Mouse (Mus musculus): Measurements from ENCODE around the gene 1700025G04Rik. TPM values are rescaled to one million over a fixed set of nuclear protein-coding genes. Genes with fewer than 3 reads are reported as not detected.

1700025G04Rik gene
- polyA plus RNA-seq (2015; fragmentation: Nextera tagmentation; extraction: Ambion mirVana), result 27.3 and 28.5 TPM in 2 replicates

DNA sequence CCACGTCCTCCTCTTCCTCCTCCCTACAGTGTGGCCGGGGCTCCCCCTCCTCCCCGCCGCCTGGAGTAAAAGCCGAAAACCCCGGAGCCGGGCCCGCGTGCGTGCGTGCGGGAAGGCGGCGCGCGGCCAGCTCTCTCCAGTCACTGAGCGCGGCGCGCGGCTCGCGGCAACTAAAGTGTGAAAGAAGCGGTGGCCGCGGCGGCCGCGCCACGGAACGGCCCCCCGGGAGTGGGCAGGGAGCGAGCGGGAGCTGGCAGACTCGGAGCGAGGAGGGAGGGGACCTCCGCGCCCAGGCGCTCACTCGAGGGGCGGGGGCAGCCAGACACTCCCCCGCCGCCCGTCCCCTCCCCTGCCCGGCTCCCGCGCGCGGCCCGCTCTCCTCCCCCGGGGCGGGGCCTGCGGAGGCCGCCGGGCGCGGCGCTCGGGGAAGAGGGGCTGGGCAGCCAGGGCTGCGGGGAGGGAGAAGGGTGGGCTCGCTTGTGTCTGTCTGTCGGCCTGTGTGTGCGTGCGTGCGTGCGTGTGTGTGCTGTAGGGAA is at the start of gene 1700025G04Rik:
TSS of gene 1700025G04Rik (minus strand) at position 108 of the 536 bp plus-strand sequence.
- Histone ChIP-seq H3K27me3 (ENCODE audit: control insufficient read depth, insufficient read depth, low read depth, low read length) (no peaks in the 10 kb centered on the region), H3K9ac (ENCODE audit: low read depth, low read length) (peak within 1 kb of the TSS; percentile 96), H3K4me1 (ENCODE audit: control insufficient read depth, insufficient read depth, low read length) (peaks cover 46% of the 10 kb centered on the region), H3K36me3 (ENCODE audit: control insufficient read depth, insufficient read depth, low read length) (no peaks in the 10 kb centered on the region), H3K4me2 (ENCODE audit: low read length) (peak within 1 kb of the TSS; percentile 83), H3K4me3 (ENCODE audit: low read depth, low read length) (peak within 1 kb of the TSS; percentile 89), H3K27ac (ENCODE audit: low read length) (peak within 1 kb of the TSS; percentile 99), H3K9me3 (replicated peaks; ENCODE audit: control insufficient read depth, low read length, poor library complexity, severe bottlenecking) (no peaks in the 10 kb centered on the region)
- ATAC-seq, result peak; percentile 87
- under 1% methylated on average over 25 of the region's 66 CpGs for WGBS

- H3K27ac ChIP-seq (ENCODE audit: low read length), result no peak overlapping the region
- H3K9me3 ChIP-seq (replicated peaks; ENCODE audit: control insufficient read depth, low read length, poor library complexity, severe bottlenecking), result no peaks in the 10 kb centered on the region
- H3K36me3 ChIP-seq (ENCODE audit: control insufficient read depth, insufficient read depth, low read length), result no peaks in the 10 kb centered on the region
- H3K9ac ChIP-seq (ENCODE audit: low read depth, low read length), result no peak overlapping the region
- H3K4me2 ChIP-seq (ENCODE audit: low read length), result no peak overlapping the region
- 91% methylated on average over 4 of the region's 4 CpGs for WGBS
- H3K4me1 ChIP-seq (ENCODE audit: control insufficient read depth, insufficient read depth, low read length), result no peaks in the 10 kb centered on the region
- H3K4me3 ChIP-seq (ENCODE audit: low read depth, low read length), result no peak overlapping the region
- H3K27me3 ChIP-seq (ENCODE audit: control insufficient read depth, insufficient read depth, low read depth, low read length), result no peaks in the 10 kb centered on the region
- no peak for ATAC-seq
These were observed 49.6 kb upstream of the 1700025G04Rik start for GRCm38 (mm10) chr1:152139496-152139895.

DNA sequence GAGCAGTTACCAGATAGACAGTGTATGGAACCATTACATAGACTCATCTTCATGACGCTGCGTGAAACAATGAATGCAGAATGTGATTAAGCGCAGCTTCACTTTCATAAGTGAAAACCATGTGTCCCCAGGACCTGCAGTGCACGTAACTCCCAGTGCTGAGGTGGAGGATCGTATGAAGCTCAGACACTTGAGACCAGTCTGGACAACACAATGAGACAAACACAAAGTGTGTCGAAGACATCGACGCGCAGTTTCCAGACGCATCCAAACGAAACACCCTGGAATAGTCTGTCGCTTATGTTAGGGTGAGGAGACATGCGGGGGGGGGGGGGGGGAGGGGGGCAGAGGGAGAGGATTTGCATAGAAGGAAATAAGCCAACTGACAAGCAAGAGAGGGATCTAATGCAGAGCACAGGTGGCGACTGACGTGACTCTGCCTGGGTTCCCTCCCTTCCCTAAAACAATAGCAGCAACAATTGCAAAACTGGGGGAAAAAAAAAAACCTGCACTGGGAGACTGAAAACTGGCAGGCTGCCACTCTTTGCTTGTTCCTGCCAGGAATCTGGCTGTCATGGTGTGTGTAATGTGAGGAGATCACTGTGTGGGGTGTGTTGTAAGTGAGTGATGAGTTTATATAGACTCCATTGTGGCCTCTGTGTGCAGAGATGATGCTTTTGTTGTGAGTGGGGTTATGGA is 40.3 kb upstream of the 1700025G04Rik start:
- Histone ChIP-seq H3K36me3 (ENCODE audit: control insufficient read depth, insufficient read depth, low read length) (no peaks in the 10 kb centered on the region), H3K4me1 (ENCODE audit: control insufficient read depth, insufficient read depth, low read length) (no peaks in the 10 kb centered on the region), H3K27ac (ENCODE audit: low read length) (no peak overlapping the region), H3K9ac (ENCODE audit: low read depth, low read length) (no peak overlapping the region), H3K27me3 (ENCODE audit: control insufficient read depth, insufficient read depth, low read depth, low read length) (no peaks in the 10 kb centered on the region), H3K4me3 (ENCODE audit: low read depth, low read length) (no peak overlapping the region), H3K4me2 (ENCODE audit: low read length) (no peak overlapping the region), H3K9me3 (replicated peaks; ENCODE audit: control insufficient read depth, low read length, poor library complexity, severe bottlenecking) (no peaks in the 10 kb centered on the region)
- 61% methylated on average over 14 of the region's 15 CpGs for WGBS
- ATAC-seq, result no peak

GRCm38 (mm10) chr1:152125451-152125850 is 35.5 kb upstream of the 1700025G04Rik start:
- WGBS, result 95% methylated on average over 7 of the region's 7 CpGs
- H3K27me3 ChIP-seq (ENCODE audit: control insufficient read depth, insufficient read depth, low read depth, low read length), result no peaks in the 10 kb centered on the region
- no peak for ATAC-seq

DNA sequence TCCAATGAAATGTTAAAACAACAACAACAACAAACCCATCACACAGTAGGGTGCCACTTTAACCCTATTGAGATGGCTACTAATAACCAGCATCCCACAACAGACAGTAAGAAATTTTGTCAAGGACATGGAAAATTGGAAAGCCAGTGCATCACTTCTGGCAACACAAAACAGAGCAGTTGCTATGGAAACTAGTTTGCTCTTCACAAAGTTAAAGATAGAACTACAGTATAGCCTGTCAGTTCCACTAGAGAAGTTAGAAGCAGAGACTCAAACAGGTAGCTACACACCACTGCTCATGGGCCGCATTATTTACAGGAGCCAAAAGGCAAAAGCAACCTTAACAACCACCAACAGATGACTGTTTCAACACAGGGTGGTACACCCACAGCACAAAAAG is 20.2 kb upstream of the 1700025G04Rik start:
- Histone ChIP-seq H3K27ac (ENCODE audit: low read length) (no peak overlapping the region), H3K9me3 (replicated peaks; ENCODE audit: control insufficient read depth, low read length, poor library complexity, severe bottlenecking) (no peaks in the 10 kb centered on the region), H3K9ac (ENCODE audit: low read depth, low read length) (no peak overlapping the region), H3K36me3 (ENCODE audit: control insufficient read depth, insufficient read depth, low read length) (no peaks in the 10 kb centered on the region), H3K27me3 (ENCODE audit: control insufficient read depth, insufficient read depth, low read depth, low read length) (no peaks in the 10 kb centered on the region), H3K4me2 (ENCODE audit: low read length) (no peak overlapping the region), H3K4me3 (ENCODE audit: low read depth, low read length) (no peak overlapping the region), H3K4me1 (ENCODE audit: control insufficient read depth, insufficient read depth, low read length) (no peaks in the 10 kb centered on the region; the same call in 1 of the 2 replicates)
- WGBS, result 97% methylated on average over 1 of the region's 1 CpGs
- ATAC-seq, result no peak

More at GRCm38 (mm10) chr1:152125451-152125850, 35.5 kb upstream of the 1700025G04Rik start:
- Histone ChIP-seq H3K36me3 (ENCODE audit: control insufficient read depth, insufficient read depth, low read length) (no peaks in the 10 kb centered on the region), H3K9ac (ENCODE audit: low read depth, low read length) (no peak overlapping the region), H3K4me2 (ENCODE audit: low read length) (no peak overlapping the region), H3K27ac (ENCODE audit: low read length) (no peak overlapping the region), H3K4me1 (ENCODE audit: control insufficient read depth, insufficient read depth, low read length) (peaks cover 2% of the 10 kb centered on the region), H3K9me3 (replicated peaks; ENCODE audit: control insufficient read depth, low read length, poor library complexity, severe bottlenecking) (no peaks in the 10 kb centered on the region), H3K4me3 (ENCODE audit: low read depth, low read length) (no peak overlapping the region)

- Histone ChIP-seq H3K9me3 (replicated peaks; ENCODE audit: control insufficient read depth, low read length, poor library complexity, severe bottlenecking) (no peaks in the 10 kb centered on the region), H3K27ac (ENCODE audit: low read length) (no peak overlapping the region), H3K9ac (ENCODE audit: low read depth, low read length) (no peak overlapping the region), H3K4me3 (ENCODE audit: low read depth, low read length) (no peak overlapping the region), H3K4me2 (ENCODE audit: low read length) (no peak overlapping the region), H3K36me3 (ENCODE audit: control insufficient read depth, insufficient read depth, low read length) (no peaks in the 10 kb centered on the region), H3K4me1 (ENCODE audit: control insufficient read depth, insufficient read depth, low read length) (no peaks in the 10 kb centered on the region), H3K27me3 (ENCODE audit: control insufficient read depth, insufficient read depth, low read depth, low read length) (no peaks in the 10 kb centered on the region)
- no peak for ATAC-seq
- WGBS, result 79% methylated on average over 2 of the region's 2 CpGs
These were observed 16.2 kb upstream of the 1700025G04Rik start for GRCm38 (mm10) chr1:152106136-152106535.

DNA sequence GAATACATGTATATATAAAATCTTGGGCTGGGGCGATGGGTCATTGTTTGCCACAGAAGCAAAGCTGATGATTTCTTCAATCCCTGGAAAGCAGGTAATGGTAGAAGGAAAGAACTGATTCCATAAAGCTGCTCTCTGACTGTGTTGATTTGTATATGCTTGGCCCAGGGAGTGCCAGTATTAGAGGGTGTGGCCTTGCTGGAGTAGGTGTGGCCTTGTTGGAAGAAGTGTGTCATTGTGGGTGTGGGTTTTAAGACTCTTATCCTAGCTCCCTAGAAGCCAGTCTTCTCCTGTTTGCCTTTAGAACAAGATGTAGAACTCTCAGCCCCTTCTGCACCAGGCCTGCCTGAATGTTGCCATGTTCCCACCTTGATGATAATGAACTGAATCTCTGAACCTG is 15.3 kb upstream of the 1700025G04Rik start:
- H3K4me1 ChIP-seq (ENCODE audit: control insufficient read depth, insufficient read depth, low read length), result no peaks in the 10 kb centered on the region
- H3K27ac ChIP-seq (ENCODE audit: low read length), result no peak overlapping the region
- WGBS, result 100% methylated on average over 1 of the region's 1 CpGs
- no peaks in the 10 kb centered on the region for H3K9me3 ChIP-seq (replicated peaks; ENCODE audit: control insufficient read depth, low read length, poor library complexity, severe bottlenecking)
- H3K4me2 ChIP-seq (ENCODE audit: low read length), result no peak overlapping the region
- H3K4me3 ChIP-seq (ENCODE audit: low read depth, low read length), result no peak overlapping the region
- H3K36me3 ChIP-seq (ENCODE audit: control insufficient read depth, insufficient read depth, low read length), result no peaks in the 10 kb centered on the region
- no peak for ATAC-seq
- no peaks in the 10 kb centered on the region for H3K27me3 ChIP-seq (ENCODE audit: control insufficient read depth, insufficient read depth, low read depth, low read length)
- H3K9ac ChIP-seq (ENCODE audit: low read depth, low read length), result no peak overlapping the region

- 55% methylated on average over 5 of the region's 5 CpGs for WGBS
- H3K9ac ChIP-seq (ENCODE audit: low read depth, low read length), result no peak overlapping the region
- H3K4me3 ChIP-seq (ENCODE audit: low read depth, low read length), result no peak overlapping the region
- no peaks in the 10 kb centered on the region for H3K36me3 ChIP-seq (ENCODE audit: control insufficient read depth, insufficient read depth, low read length)
- H3K4me2 ChIP-seq (ENCODE audit: low read length), result no peak overlapping the region
- no peaks in the 10 kb centered on the region for H3K4me1 ChIP-seq (ENCODE audit: control insufficient read depth, insufficient read depth, low read length)
- ATAC-seq, result no peak
- no peak overlapping the region for H3K27ac ChIP-seq (ENCODE audit: low read length)
- H3K27me3 ChIP-seq (ENCODE audit: control insufficient read depth, insufficient read depth, low read depth, low read length), result no peaks in the 10 kb centered on the region
- H3K9me3 ChIP-seq (replicated peaks; ENCODE audit: control insufficient read depth, low read length, poor library complexity, severe bottlenecking), result no peaks in the 10 kb centered on the region
These were observed 11.8 kb upstream of the 1700025G04Rik start for GRCm38 (mm10) chr1:152101746-152102145.

DNA sequence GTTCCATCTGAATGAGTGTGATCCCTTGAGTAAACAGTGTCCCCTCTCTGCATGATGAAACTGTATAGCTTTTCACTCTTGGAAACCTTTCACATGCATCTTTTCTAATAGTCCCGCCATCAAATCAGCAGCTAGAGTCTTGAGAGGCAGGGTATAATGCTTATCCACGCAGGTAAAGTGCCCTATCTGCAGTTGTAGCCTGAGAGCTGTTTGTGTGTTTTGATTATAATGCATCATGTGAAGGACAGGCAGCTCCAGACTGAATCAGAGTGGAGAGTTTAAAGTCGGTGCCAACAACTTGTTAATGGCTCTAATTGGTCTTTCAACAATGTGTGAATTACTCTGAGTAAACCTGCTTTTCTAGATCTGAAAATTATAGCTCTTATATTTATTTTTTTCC is 6.1 kb upstream of the 1700025G04Rik start:
- ATAC-seq, result no peak
- no peaks in the 10 kb centered on the region for H3K9me3 ChIP-seq (replicated peaks; ENCODE audit: control insufficient read depth, low read length, poor library complexity, severe bottlenecking)
- H3K4me1 ChIP-seq (ENCODE audit: control insufficient read depth, insufficient read depth, low read length), result peaks cover 10% of the 10 kb centered on the region
- H3K36me3 ChIP-seq (ENCODE audit: control insufficient read depth, insufficient read depth, low read length), result no peaks in the 10 kb centered on the region
- H3K4me2 ChIP-seq (ENCODE audit: low read length), result no peak overlapping the region
- no peak overlapping the region for H3K27ac ChIP-seq (ENCODE audit: low read length)
- no peak overlapping the region for H3K9ac ChIP-seq (ENCODE audit: low read depth, low read length)
- no peaks in the 10 kb centered on the region for H3K27me3 ChIP-seq (ENCODE audit: control insufficient read depth, insufficient read depth, low read depth, low read length)
- 65% methylated on average over 3 of the region's 3 CpGs for WGBS
- H3K4me3 ChIP-seq (ENCODE audit: low read depth, low read length), result no peak overlapping the region
